Mouse (Mus musculus) heart, adult 2 months (tissue): ENCODE measurements around the gene Chrd.

Experiments used
- CTCF ChIP-seq: fragments of 200-600 bp; IDR thresholded peaks from 2 replicates; pipeline ENCODE4 v1.8.1; 2022; ENCODE audit warnings: antibody characterized with exemption, mild to moderate bottlenecking, moderate library complexity
- POLR2A ChIP-seq: fragments of 200-500 bp; IDR thresholded peaks from 2 replicates; pipeline ENCODE4 v1.6.1; 2011; ENCODE audit warnings: mild to moderate bottlenecking, low read depth, low read length, control low read depth; ENCODE audit not compliant: insufficient read depth

GRCm38 (mm10) chr16:20779846-20780245, 46.9 kb downstream of the Chrd start:
- TF ChIP-seq CTCF = no peak
- no peak for TF ChIP-seq POLR2A
